Mouse (Mus musculus) CH12.LX (cell line): ENCODE data around the gene Kcnq4. TPM values are rescaled to one million over a fixed set of nuclear protein-coding genes. Genes with fewer than 3 reads are reported as not detected.

ENCODE experiments used
- DNase-seq: peaks from one replicate; pipeline ENCODE4 v3.0.0-alpha.2; 2013; ENCODE audit errors: extremely low read depth
- H3K27ac ChIP-seq: 2 replicates; pipeline ENCODE4 v1.5.1; 2012; ENCODE audit warnings: low read depth, mild to moderate bottlenecking, control low read depth, moderate library complexity; ENCODE audit not compliant: insufficient read depth
- H3K27me3 ChIP-seq: replicated peaks from 2 replicates; pipeline ENCODE3; 2012; ENCODE audit warnings: inconsistent platforms
- H3K36me3 ChIP-seq, 2 experiments: replicated peaks in 1 of 2; 2 replicates each; pipeline versions ENCODE3 to v1.6.1; 2012; ENCODE audit warnings: inconsistent platforms in 1 of 2, low read length in 1 of 2, mild to moderate bottlenecking in 1 of 2, mixed read lengths in 1 of 2, moderate library complexity in 1 of 2; ENCODE audit not compliant: control insufficient read depth in 1 of 2, insufficient read depth in 1 of 2
- H3K4me1 ChIP-seq, 2 experiments: 2 replicates each; pipeline ENCODE4 v1.6.1; 2012; ENCODE audit warnings: inconsistent platforms in 1 of 2, moderate library complexity in 1 of 2; ENCODE audit not compliant: insufficient read depth in 2 of 2, control insufficient read depth in 1 of 2
- H3K4me2 ChIP-seq: 2 replicates; pipeline ENCODE4 v1.6.1; 2012; ENCODE audit warnings: low read depth, mild to moderate bottlenecking, control low read depth; ENCODE audit not compliant: poor library complexity, insufficient read depth, severe bottlenecking
- H3K4me3 ChIP-seq, 3 experiments: fragments of 150-350 bp in 1 of 3; sonication (generic) in 1 of 3; replicated peaks in 1 of 3; 2 replicates each; pipeline versions ENCODE3 to v1.5.1; 2011 to 2012; ENCODE audit warnings: low read depth in 2 of 3, low read length in 2 of 3, mild to moderate bottlenecking in 2 of 3, moderate library complexity in 2 of 3, control low read depth in 1 of 3, improper control_type of control experiment in 1 of 3, inconsistent platforms in 1 of 3, mixed read lengths in 1 of 3; ENCODE audit not compliant: poor library complexity in 1 of 3
- H3K79me2 ChIP-seq: replicated peaks from 2 replicates; pipeline ENCODE4 v1.6.1; 2012; ENCODE audit warnings: mild to moderate bottlenecking, moderate library complexity; ENCODE audit not compliant: control insufficient read depth, poor library complexity, insufficient read depth, severe bottlenecking; ENCODE audit errors: extremely low read depth
- H3K9ac ChIP-seq: 2 replicates; pipeline ENCODE4 v1.6.1; 2012; ENCODE audit warnings: low read depth, mild to moderate bottlenecking, control low read depth, moderate library complexity; ENCODE audit not compliant: insufficient read depth
- H3K9me3 ChIP-seq: replicated peaks from 2 replicates; pipeline ENCODE3; 2012; ENCODE audit warnings: low read length, inconsistent platforms, mixed read lengths
- CHD2 ChIP-seq: IDR thresholded peaks from 2 replicates; pipeline ENCODE4 v1.6.1; 2011; ENCODE audit warnings: low read length, improper control_type of control experiment
- CTCF ChIP-seq, 2 experiments: IDR thresholded peaks in 1 of 2; conservative IDR thresholded peaks in 1 of 2; 2 replicates each; pipeline ENCODE4 v1.5.1; 2011 to 2012; ENCODE audit warnings: low read depth in 2 of 2, low read length in 2 of 2, improper control_type of control experiment in 1 of 2, inconsistent platforms in 1 of 2, mild to moderate bottlenecking in 1 of 2, moderate library complexity in 1 of 2
- E2F4 ChIP-seq: IDR thresholded peaks from 2 replicates; pipeline ENCODE4 v1.6.1; 2011; ENCODE audit warnings: low read depth, low read length, improper control_type of control experiment; ENCODE audit not compliant: insufficient replicate concordance
- ELF1 ChIP-seq: IDR thresholded peaks from 2 replicates; pipeline ENCODE4 v1.6.1; 2014; ENCODE audit warnings: low read depth, mild to moderate bottlenecking, inconsistent platforms, low read length, improper control_type of control experiment
- EP300 ChIP-seq: IDR thresholded peaks from 2 replicates; pipeline ENCODE4 v1.6.1; 2011; ENCODE audit warnings: low read length, improper control_type of control experiment
- GABPA ChIP-seq: IDR thresholded peaks from 2 replicates; pipeline ENCODE4 v1.6.1; 2012; ENCODE audit warnings: low read depth, low read length, improper control_type of control experiment, inconsistent platforms; ENCODE audit not compliant: insufficient replicate concordance
- IRF4 ChIP-seq: IDR thresholded peaks from 2 replicates; pipeline ENCODE4 v1.6.1; 2014; ENCODE audit warnings: low read depth, mild to moderate bottlenecking, inconsistent platforms, low read length, improper control_type of control experiment
- JUND ChIP-seq: conservative IDR thresholded peaks from 2 replicates; pipeline ENCODE4 v1.6.1; 2011; ENCODE audit warnings: low read depth, low read length, improper control_type of control experiment
- KAT2A ChIP-seq: IDR thresholded peaks from 2 replicates; pipeline ENCODE4 v1.6.1; 2012; ENCODE audit warnings: low read length, improper control_type of control experiment, inconsistent platforms; ENCODE audit not compliant: insufficient replicate concordance
- MAX ChIP-seq: IDR thresholded peaks from 2 replicates; pipeline ENCODE4 v1.6.1; 2011; ENCODE audit warnings: low read length, improper control_type of control experiment
- MAZ ChIP-seq: IDR thresholded peaks from 2 replicates; pipeline ENCODE4 v1.6.1; 2012; ENCODE audit warnings: low read depth, mild to moderate bottlenecking, inconsistent platforms, low read length, improper control_type of control experiment, moderate library complexity
- MYC ChIP-seq: IDR thresholded peaks from 2 replicates; pipeline ENCODE4 v1.6.1; 2011; ENCODE audit warnings: low read depth, mild to moderate bottlenecking, improper control_type of control experiment, low read length
- NRF1 ChIP-seq: IDR thresholded peaks from 2 replicates; pipeline ENCODE4 v1.6.1; 2014; ENCODE audit warnings: low read depth, mild to moderate bottlenecking, inconsistent platforms, low read length, improper control_type of control experiment, moderate library complexity
- POLR2A ChIP-seq: IDR thresholded peaks from 2 replicates; pipeline ENCODE4 v1.6.1; 2011; ENCODE audit warnings: low read depth, mild to moderate bottlenecking, improper control_type of control experiment, low read length
- RCOR1 ChIP-seq: conservative IDR thresholded peaks from 2 replicates; pipeline ENCODE4 v1.6.1; 2012; ENCODE audit warnings: low read depth, mild to moderate bottlenecking, inconsistent platforms, low read length, improper control_type of control experiment
- TBP ChIP-seq: conservative IDR thresholded peaks from 2 replicates; pipeline ENCODE4 v1.6.1; 2011; ENCODE audit warnings: low read depth, low read length, improper control_type of control experiment
- TCF12 ChIP-seq: IDR thresholded peaks from 2 replicates; pipeline ENCODE4 v1.6.1; 2014; ENCODE audit warnings: low read depth, mild to moderate bottlenecking, inconsistent platforms, low read length, improper control_type of control experiment
- UBTF ChIP-seq: IDR thresholded peaks from 2 replicates; pipeline ENCODE4 v1.6.1; 2012; ENCODE audit warnings: low read depth, mild to moderate bottlenecking, inconsistent platforms, low read length, improper control_type of control experiment, moderate library complexity
- USF1 ChIP-seq: IDR thresholded peaks from 2 replicates; pipeline ENCODE4 v1.6.1; 2014; ENCODE audit warnings: low read depth, mild to moderate bottlenecking, inconsistent platforms, low read length, improper control_type of control experiment
- ZKSCAN1 ChIP-seq: IDR thresholded peaks from 2 replicates; pipeline ENCODE4 v1.6.1; 2012; ENCODE audit warnings: low read depth, inconsistent platforms, low read length, improper control_type of control experiment, borderline replicate concordance
- ZMIZ1 ChIP-seq: IDR thresholded peaks from 2 replicates; pipeline ENCODE4 v1.6.1; 2012; ENCODE audit warnings: low read depth, mild to moderate bottlenecking, inconsistent platforms, low read length, improper control_type of control experiment
- ZNF384 ChIP-seq: IDR thresholded peaks from 2 replicates; pipeline ENCODE4 v1.6.1; 2012; ENCODE audit warnings: low read depth, low read length, improper control_type of control experiment, inconsistent platforms
- dilution Hi-C: fragments of 300-500 bp; cut with MboI; formaldehyde crosslinking; loops from 2 replicates; pipeline ENCODE4 v1.14.3; 2020; ENCODE audit warnings: low sequenced_read_pairs; ENCODE audit not compliant: extremely low pct_unique_long_range_greater_than_20kb, extremely low pct_ligation_motif_present
- in situ Hi-C: fragments of 300-500 bp; cut with MboI; formaldehyde crosslinking; loops from 3 replicates; pipeline ENCODE4 v1.14.3; 2019; ENCODE audit warnings: low sequenced_read_pairs, low pct_ligation_motif_present, low pct_unique_long_range_greater_than_20kb, mixed read lengths
- polyA plus RNA-seq: library from polyadenylated mRNA; unstranded; fragments of >175 nt; gene quantifications from 2 replicates; pipeline ENCODE4 v1.2.1, GENCODE M21; 2012; ENCODE audit warnings: low read depth; ENCODE audit not compliant: insufficient read length
- total RNA-seq, 2 experiments: library from RNA; depleted of rRNA; stranded (reverse); fragments of 300-350 nt in 1 of 2; fragments of >200 nt in 1 of 2; gene quantifications; 2 replicates each; pipeline ENCODE4 v1.2.3; 2012 to 2014

Gene Kcnq4
- total and polyA plus RNA-seq, 3 experiments = 0.08 to 0.10 TPM; not detected in 1

DNA sequence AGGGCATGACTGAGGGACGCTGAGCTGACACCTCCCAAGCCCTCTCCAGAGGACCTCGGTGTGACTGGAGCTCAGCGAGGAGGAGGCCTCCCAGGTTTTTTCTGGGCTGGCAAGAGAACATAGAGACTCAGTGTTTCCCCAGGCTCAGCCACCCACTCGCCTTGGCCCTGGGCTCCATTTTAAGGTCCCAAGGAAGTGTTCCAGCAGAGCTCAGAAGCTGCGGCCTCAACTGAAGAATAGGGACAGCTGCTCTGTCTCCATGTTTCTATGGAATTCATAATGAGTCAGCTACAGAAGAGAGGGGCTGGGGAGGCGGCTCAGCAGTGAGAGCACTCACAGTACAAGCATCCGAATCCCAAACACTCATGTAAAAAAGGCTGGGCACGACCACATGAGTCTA, 30.8 kb downstream of the Kcnq4 start:
- dilution Hi-C loops (no loop called here), in situ Hi-C loops (no loop called here)
- Histone ChIP-seq H3K27ac (no peak overlapping the region), H3K9me3 (no peaks in the 10 kb centered on the region), H3K4me1 (peaks cover 21 to 35% of the 10 kb centered on the region in 2 experiments), H3K27me3 (peaks cover 10% of the 10 kb centered on the region), H3K79me2 (no peaks in the 10 kb centered on the region), H3K4me2 (no peak overlapping the region), H3K9ac (no peak overlapping the region), H3K36me3 (no peaks in the 10 kb centered on the region), H3K4me3 (no peak overlapping the region)
- no peak for DNase-seq
- TF ChIP-seq CTCF (conservative IDR thresholded peaks at IDR 0.05 in 1 of 2, IDR thresholded peaks at IDR 0.05 in 1 of 2; ENCODE audit: low read depth in 2 of 2, low read length in 2 of 2) (no peak), ZMIZ1 (no peak), MAX (no peak), IRF4 (no peak), JUND (no peak), MYC (no peak), EP300 (no peak), NRF1 (no peak), USF1 (no peak), ELF1 (no peak), UBTF (no peak), ZKSCAN1 (no peak), E2F4 (no peak), MAZ (no peak), TCF12 (no peak), POLR2A (no peak), ZNF384 (no peak), RCOR1 (no peak)

DNA sequence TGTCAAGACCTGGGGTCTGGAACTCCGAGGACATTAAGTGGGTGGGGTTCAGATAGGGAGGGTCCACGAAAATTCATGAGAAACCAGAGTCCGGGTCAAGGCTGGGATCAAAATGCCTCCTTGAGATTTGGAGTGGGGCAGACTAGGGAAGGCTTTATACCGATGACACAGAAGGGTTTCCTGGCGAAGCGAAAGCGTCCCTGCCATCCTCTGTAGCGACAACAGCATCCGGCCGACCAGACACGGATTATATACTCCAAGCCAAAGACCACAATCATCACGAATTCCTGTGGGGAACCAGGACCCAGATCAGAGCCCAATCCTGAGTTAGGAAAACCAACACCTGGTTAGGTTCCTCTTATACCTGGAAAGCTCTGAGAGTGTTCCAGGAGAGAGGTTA, 31.6 kb downstream of the Kcnq4 start:
- Histone ChIP-seq H3K27me3 (peaks cover 16% of the 10 kb centered on the region), H3K4me1 (peaks cover 21 to 35% of the 10 kb centered on the region in 2 experiments), H3K36me3 (no peaks in the 10 kb centered on the region), H3K4me2 (no peak overlapping the region), H3K27ac (no peak overlapping the region), H3K9me3 (no peaks in the 10 kb centered on the region), H3K4me3 (no peak overlapping the region), H3K9ac (no peak overlapping the region), H3K79me2 (no peaks in the 10 kb centered on the region)
- TF ChIP-seq MYC (no peak), ZNF384 (no peak), IRF4 (no peak), GABPA (no peak), NRF1 (no peak), RCOR1 (no peak), CHD2 (no peak), MAX (no peak), E2F4 (no peak), TBP (no peak), KAT2A (no peak)
- no peak for DNase-seq
- in situ Hi-C loops (no loop called here), dilution Hi-C loops (no loop called here)
